Mouse (Mus musculus) mouse trophoblast stem cell (cell line): ENCODE data around the gene Plscr5.
"Not testable (repeated sequence)": the region's sequence is repeated elsewhere in the genome, so short reads cannot be mapped to it uniquely, and the experiment has no call there.

Experiments
- in situ Hi-C, 2 experiments: fragments of 300-500 bp; cut with MseI, MboI; formaldehyde crosslinking; loops; 2 replicates in 1 of 2; 3 replicates in 1 of 2; pipeline ENCODE4 v1.15.1; 2025

Plscr5 gene

DNA sequence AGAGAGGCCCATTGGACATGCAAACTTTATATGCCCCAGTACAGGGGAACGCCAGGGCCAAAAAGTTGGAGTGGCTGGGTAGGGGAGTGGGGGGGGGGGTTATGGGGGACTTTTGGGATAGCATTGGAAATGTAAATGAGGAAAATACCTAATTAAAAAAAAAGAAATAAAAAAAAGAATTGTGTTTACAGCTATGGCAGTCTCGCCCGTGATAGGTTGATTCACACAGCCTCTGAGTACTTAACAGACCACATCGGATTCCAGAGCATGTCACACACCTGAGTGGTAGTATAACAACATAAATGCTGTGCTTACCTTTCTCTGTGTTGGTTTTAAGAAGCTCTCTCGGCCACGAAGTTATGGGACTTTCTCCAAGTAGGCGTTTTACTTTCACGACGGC lies at the start of gene Plscr5:
Plscr5 (plus strand) TSS at position 301 of the 400 bp plus-strand sequence.
- in situ Hi-C loops = not testable (repeated sequence)

DNA sequence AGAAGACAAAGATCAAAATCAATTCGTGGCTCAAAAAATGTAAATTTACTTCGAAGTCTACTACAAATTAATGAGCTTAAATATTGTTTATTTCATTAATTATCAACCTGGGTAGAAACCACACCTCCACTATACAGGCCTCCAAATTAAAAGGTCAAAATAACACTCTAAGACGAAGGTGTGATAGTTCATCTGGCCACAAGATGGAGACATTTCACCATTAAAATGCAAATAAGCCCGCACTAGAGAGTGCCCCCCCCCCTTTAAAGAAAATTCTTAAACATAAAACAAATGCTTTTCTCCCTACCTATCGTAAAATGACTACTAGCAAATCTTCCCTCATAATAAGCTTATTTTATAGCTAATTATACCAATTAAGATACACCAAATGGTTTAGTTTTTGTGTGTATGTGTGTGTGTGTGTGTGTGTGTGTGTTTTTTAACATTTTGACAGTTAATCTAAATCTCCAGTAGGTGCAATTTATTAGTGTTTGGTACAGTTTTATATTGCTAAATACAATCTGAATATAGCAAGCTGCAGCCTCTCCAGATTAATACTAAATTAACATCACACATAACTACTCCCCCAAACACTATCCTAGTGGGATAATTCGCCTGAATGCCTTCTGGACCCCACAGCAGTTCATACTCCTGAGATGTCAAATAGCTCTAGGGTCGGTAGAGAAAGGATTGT lies 45.0 kb upstream of the Plscr5 start:
- in situ Hi-C loops = no loop called here

DNA sequence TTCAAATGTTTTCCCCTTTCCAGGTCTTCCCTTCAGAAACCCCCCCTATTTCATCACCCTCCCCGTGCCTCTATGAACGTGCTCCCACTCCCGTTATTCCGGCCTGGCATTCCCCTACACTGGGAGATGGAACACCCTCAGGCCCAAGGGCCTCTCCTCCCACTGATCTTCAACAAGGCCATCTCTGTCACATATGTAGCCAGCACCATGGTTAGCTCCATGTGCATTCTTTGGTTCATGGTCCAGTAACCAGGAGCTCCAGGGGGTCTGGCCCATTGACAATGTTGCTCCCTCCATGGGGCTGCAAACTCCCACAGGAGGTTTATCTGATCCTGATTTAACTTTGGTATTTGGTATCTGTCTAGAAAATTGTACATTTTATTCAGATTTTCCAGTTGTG lies 30.5 kb upstream of the Plscr5 start:
- in situ Hi-C loops = no loop called here

DNA sequence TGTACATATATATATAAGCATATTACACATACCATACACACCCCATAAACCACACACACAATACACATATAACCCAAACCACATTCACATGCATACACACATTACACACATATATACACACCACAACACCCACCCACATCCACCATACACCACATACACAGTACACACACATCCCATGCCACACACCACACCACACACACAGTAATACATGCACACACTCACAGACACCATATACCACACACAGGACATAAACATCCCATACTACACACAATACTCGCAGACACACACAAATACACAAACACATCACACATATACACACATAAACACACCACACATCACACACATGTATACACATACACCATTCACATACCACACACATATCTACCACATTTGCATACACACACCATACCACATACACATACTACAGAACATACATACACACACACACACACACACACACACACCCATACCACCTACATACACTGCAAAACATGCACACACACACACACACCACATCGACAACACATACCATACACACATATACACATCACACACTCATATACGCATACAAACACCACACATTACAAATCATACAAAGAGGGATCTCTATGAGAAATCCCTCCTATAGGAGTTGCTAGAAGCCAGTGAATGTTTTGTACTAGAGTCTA lies 19.3 kb upstream of the Plscr5 start:
- in situ Hi-C loops = no loop called here

DNA sequence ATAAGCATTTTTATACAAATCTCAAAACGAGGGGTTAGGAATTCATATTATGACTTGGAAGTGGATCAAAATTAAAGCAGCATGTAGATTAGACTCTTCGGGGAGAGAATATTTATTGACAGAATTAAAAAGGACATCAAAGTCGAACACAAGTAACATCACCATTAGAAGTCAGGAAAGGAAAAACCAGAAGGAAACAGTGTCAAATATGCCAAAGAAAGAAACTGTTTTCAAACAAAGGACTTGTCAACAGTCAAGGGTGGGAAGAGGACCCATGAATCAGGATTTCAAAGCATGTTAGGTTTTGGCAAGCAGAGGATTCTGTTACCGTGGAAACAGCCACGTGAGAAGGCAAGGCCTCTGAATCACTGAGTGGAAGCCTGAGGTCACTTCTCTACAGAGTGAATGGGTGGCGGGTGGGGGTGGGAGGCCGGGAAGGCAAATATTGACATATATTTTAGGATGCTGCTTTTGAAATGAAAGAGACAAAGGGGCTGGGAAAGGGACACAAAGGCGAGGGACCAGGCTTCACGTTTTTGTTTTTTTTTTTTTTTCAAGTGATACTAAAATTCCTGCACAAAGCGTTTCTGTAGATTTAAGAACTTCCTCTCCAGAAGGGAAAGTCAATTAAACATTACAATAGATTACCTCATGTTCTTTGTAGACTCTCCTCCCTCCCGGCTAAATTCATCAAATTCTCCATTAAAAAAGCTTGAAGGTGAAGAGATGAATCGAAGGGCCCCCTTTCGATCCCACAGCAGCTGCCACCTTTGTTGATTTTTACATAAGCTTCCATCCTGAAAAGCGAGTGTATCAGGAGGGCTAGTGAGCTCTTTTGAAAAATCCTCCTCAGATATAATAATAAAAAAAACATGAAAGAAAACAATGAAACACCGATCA lies 18.3 kb upstream of the Plscr5 start:
- in situ Hi-C loops = no loop called here

DNA sequence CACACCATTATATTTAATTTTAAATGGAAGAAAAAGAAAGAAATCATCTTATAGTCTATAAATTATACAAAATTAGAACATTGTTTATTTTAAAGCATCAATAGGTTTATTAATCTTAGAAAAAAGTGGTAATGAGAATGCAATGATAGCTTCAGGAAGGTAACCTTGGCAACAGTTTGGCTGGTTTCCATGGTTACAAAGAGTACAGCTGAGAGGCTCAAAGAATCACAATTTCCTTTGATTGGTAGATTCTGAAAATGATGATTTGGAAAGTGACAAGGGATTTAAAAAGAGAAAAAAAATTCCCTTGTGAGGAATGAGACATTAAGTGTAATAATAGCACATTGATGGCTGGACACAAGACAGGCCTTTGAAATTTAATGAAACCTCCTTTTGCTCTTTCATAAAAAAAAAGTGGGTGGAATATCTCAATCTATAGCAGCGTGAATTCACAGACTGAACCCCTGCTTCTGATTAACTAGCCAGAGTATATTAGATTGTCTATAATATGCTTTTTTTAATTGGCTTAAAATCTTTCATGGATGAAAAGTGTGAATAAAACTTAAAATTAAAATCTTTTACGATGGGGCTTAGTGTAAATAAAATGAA lies 13.8 kb upstream of the Plscr5 start:
- in situ Hi-C loops = no loop called here

DNA sequence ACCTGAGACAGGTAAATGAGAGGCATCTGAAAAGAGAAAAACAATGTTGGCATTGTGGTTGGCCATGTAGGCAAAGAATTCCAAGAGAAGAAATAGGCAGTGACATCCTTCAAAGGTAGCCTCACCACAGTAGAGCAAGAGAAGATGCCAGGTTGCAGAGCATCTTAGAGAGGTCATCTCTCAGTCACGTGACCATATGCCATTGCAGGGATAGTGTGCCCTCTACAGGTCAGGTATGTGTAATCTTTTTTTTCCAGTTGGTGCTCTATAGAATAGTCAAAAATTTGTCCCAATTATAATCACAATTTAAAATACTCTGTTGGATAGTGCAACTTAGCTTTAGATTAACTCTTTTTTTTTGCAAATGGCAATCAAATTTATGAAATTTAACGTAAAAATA lies 1.4 kb upstream of the Plscr5 start:
- in situ Hi-C loops = no loop called here

DNA sequence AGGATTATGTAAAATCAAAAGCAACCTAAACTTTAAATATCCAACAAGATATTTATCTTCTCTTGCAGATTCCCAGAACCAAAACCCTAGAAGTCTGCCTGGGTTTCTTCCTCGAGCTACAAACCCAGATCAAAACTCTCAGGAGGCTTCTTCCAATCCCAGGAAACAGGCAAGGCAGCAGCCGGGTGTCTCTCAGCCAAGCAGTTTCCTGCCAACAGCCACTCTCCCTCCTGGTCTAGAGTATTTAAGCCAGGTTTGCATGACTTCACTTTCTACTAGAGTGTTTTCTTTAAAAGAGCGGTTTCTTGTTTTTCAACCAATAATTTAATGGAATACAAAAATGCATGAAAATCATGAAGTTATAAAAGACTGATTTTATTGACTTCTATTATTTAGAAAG lies 5.7 kb downstream of the Plscr5 start:
- in situ Hi-C loops = no loop called here

DNA sequence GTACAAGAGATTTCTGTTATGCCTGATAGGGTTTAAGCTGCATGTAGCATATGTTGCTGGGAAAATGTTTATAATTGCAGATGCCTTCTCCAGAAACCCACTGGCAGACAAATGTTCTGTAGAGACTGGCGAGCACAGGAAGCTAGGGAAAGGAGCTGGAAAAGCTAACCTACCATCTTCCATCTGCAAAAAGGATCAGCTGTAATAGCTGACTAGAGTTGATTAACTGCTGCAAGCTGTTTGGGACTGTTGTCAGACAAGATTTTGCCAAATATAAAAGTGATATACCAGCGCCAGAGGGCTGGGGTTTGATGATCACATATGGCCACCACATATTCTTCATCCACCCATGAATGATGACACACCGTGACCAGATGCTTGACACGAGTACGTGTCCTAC lies 6.8 kb downstream of the Plscr5 start:
- in situ Hi-C loops = no loop called here

DNA sequence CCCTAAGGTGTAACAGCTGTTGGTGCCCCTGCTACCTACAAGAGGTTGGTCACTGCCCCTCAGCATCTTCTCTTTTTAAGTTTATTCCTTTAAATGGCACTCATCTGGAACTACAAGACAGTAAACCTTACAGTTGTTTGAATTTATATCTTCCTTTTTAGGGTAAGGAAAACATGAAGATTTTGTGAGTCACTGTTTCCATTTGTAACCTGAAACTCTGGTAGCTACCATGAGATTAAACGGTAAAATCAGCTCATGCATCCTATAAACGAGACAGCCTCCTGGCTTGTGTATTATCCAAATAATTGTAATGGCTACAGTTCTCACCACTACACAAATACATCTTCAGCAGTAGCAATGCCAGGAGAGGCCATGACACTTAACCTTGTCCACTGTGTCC lies 11.7 kb downstream of the Plscr5 start:
- in situ Hi-C loops = no loop called here

DNA sequence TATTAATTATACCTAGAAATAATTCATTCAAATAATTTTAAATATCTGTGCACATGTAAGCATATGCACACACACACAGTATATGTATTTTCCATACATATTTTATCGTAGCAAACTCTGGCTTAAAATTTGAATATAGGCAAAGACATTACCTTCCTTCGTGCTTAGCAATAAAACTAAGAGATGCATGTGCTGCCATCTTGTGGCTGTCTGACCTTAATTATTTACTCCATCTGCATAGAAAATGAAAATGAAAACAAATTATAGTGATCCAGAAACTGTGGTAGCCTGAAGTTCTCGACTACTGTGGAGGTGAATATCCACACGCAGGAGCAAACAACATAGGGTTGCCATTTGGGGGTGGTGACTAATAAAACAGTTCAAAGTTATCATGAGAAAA lies 14.6 kb downstream of the Plscr5 start:
- in situ Hi-C loops = no loop called here

DNA sequence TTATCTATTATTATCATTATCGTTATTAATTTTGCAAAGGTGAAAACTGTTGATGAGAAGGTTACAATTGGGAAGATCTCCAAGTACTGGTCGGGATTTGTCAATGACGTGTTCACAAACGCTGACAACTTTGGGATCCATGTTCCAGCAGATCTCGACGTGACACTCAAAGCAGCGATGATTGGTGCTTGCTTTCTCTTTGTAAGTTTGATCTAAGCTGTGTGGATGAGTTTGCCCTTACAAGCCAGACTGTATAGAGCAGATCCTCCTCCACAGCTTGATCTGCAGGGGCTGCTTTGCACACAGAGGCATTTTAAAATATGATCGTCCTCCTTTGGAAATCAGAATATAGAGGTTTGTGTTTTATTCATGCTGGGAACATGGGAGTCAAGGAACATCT lies 15.0 kb downstream of the Plscr5 start:
- in situ Hi-C loops = no loop called here

DNA sequence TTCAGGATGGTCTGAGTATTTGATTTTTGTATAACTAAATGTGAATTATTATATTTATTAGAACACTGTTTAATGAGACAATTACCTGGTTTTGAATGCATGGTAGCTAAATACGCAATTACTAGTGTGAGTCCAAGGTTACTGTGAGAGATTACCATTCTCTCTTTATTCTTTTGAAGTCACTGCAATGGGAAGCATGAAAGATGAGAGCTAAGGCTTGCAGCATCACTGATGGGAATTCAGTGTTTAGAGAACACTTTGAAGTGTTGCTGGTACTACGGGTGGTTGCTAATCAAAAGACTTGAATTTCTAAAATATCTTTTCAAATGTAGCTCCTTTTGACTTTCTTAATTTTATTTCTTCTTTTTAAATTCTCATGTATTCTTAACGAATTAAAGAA lies 17.1 kb downstream of the Plscr5 start:
- in situ Hi-C loops = no loop called here

DNA sequence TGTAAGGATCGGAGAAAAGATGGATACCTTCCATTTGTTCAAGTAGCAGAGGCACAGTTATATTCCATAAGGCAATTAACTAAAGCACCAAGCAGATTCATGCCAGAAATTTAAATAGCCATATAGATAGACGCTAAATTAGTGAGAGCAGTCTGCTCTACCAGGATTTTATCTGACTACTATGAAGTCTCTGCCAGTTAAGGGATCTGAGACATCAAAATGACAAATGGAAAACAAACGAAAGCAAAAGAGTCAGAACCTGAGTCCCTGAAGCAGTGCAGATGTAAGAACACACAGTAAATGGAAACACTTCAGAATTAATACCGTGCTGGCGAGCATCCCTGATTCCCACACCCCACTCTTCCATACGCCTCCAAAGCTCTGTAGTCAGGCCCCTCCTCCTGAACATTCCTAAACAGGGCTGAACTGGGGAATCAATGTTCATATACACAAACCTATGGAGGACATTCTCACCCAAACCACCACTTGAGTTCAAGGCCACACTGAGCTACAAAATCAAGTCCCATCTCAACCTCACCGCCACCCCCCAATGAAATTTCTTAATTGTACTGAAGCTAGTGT lies 17.7 kb downstream of the Plscr5 start:
- in situ Hi-C loops = no loop called here

DNA sequence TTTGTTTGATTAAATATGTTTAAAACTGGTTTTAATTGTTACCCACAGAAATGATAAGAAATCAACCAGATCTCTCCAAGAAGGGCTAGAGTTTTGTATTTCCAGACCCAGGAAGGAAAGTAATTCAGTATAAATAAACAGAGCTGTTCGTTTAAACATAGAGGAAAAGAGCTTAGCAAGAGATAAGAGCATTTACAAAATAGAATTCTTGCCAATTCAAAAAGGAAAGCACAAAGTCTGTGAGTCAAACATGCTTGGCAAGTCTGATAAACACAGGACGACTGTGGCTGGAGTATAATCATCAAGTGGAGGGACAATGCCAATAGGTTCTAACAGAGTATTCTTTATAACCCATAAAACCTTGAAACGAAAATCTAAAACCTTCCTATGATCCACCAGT lies 18.3 kb downstream of the Plscr5 start:
- in situ Hi-C loops = no loop called here

DNA sequence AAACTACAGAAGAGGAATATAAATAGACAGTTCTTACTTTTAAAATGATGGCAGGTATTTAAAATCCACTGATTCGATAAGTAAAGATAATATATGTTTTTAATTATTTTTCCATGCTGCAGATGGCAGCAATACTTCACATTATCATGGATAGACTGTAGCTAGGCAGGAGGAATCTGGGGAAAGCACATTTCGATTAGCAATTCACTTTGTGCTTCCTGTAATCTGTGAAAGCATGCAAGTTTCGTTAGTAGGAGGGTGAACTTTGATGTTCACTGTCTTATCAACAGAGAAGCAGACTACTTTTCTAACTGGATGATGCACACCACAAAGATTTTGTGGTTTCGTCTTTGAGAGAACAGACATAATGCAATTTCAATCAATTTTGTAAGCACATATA lies 24.7 kb downstream of the Plscr5 start:
- in situ Hi-C loops = no loop called here

DNA sequence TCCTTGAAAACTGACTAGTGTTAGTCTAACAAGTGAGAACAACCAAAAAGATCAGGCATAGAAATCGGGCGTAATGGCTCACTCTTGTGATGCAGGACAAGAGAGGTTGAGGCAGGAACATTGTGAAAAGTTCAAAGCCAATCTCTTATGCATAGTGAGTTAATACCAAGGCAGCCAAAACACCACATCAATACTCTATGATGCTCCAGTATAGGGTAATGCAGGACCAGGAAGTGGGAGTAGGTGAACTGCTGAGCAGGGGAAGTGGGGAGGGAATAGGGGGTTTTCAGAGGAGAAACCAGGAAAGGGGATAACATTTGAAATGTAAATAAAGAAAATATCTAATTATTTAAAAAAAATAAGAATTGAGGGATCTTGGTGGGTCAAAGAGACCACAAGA lies 25.2 kb downstream of the Plscr5 start:
- in situ Hi-C loops = no loop called here

DNA sequence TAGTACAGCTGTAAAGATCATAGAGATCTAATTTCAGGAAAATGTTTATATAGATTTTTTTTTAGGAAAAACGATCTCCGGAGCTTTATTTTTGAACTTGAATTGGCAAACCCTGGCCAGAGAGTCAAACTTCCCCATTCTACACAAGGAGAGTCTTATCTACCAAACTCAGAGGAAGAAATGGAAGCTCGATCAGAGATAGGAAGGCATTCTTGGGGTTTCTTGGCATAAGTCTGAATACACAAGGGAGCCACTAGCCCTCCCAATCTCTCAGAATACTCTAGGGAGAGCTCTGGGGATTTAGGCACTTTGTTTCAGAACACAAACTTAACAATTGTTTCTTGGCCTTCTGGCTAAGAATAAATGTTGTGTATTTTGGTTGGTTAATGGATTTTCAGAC lies 27.4 kb downstream of the Plscr5 start:
- in situ Hi-C loops = no loop called here

DNA sequence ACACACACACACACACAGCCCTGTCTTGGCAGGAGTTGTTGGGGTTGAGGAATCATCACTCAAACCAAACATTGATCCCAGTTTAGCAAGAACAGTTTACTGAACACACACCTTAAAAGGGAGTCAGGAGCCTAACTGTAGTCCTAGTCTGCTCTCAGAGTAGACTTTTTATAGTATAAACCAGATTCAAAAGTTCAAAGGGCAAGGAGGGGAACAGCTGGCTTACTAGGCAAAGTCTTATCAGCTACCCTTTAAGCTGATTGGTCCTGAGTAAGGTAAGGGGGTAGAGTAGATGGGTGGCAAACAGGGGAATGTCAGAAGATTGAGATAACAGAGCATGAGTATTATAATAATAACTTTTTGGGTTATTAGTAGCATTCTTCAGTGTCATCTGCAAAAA lies 28.7 kb downstream of the Plscr5 start:
- in situ Hi-C loops = no loop called here

DNA sequence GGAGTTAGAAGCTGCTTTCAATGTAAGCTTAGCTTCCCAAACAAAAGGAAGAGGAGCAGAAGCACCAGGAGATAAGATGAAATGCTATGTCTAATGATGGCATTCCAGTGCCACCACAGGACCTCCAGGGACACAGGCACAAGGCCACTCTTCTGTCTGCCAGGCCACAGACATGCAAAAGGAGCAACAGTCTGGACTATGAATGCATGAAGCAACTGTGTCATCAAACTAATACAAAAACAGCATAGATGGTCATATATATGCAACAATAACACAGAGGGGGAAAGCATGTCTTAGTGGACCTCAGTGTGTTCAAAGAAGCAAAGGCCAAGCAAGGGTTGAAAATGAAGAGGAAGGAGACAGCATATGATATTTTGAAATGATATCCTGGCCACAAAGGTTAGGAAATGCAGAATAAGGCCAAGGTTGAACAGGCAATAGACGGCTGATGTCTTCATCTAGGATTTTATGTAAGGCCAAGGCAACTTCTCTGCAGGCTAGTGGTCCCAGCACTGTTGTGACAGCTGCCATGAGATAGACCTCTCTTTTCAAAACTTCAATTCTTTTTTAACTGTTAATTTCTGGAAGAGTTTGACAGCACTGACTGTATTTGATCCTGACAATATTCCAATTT lies 32.0 kb downstream of the Plscr5 start:
- in situ Hi-C loops = no loop called here

DNA sequence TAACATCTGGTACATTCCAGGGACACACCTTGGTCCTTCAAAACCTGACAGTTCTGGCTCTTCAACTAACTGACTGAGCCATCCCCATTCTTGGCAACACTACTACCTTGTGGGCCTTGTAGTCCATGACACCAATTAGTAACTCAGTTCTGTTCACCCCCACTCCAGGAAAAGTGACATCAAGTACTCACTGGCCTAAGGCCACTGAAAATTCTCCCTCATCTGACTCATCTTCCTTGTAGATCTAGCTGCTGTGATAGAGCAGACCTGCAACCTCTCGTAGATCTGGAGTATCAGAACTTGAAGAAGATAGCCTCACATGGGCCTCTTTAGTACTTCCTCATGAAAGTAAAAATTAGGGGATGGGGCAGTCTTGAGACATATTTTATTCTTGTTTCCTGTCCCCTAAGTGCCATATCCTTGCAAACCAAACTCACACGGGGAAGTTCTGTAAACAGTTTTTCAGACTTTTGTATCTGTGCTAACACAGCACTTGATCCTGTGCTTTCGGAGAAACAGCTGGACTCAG lies 33.5 kb downstream of the Plscr5 start:
- in situ Hi-C loops = no loop called here
